Mouse (Mus musculus) ES-E14 (cell line): Measurements from ENCODE around the gene Ift20. TPM values are rescaled to one million over a fixed set of nuclear protein-coding genes. Genes with fewer than 3 reads are reported as not detected.

Experiments used
- DNase-seq: peaks from one replicate; pipeline ENCODE4 v3.0.0-alpha.2; 2013; ENCODE audit warnings: low read depth, low spot score
- H3K27ac ChIP-seq: 2 replicates; pipeline ENCODE4 v1.5.1; 2012; ENCODE audit warnings: low read depth, mild to moderate bottlenecking, low read length, moderate library complexity, mixed read lengths; ENCODE audit not compliant: poor library complexity, insufficient read depth, severe bottlenecking
- H3K36me3 ChIP-seq: 2 replicates; pipeline ENCODE4 v1.6.1; 2012; ENCODE audit warnings: mild to moderate bottlenecking, low read length, moderate library complexity, mixed read lengths; ENCODE audit not compliant: control insufficient read depth, poor library complexity, insufficient read depth, severe bottlenecking
- H3K4me1 ChIP-seq, 2 experiments: fragments of 150-350 bp in 1 of 2; sonication (generic) in 1 of 2; 2 replicates each; pipeline ENCODE4 v1.6.1; 2012; ENCODE audit warnings: low read length in 2 of 2, mild to moderate bottlenecking in 1 of 2, mixed read lengths in 1 of 2; ENCODE audit not compliant: control insufficient read depth in 2 of 2, insufficient read depth in 2 of 2, poor library complexity in 1 of 2
- H3K4me3 ChIP-seq, 2 experiments: fragments of 150-350 bp in 1 of 2; sonication (generic) in 1 of 2; 2 replicates each; pipeline ENCODE4 v1.5.1; 2012; ENCODE audit warnings: low read length in 2 of 2, low read depth in 1 of 2, mild to moderate bottlenecking in 1 of 2, mixed read lengths in 1 of 2; ENCODE audit not compliant: insufficient read depth in 1 of 2, poor library complexity in 1 of 2, severe bottlenecking in 1 of 2
- H3K9ac ChIP-seq: 2 replicates; pipeline ENCODE4 v1.6.1; 2012; ENCODE audit warnings: low read depth, mild to moderate bottlenecking, low read length, mixed read lengths; ENCODE audit not compliant: poor library complexity, insufficient read depth, severe bottlenecking
- H3K9me3 ChIP-seq: fragments of 150-350 bp; sonication (generic); 2 replicates; pipeline ENCODE4 v1.6.1; 2012; ENCODE audit warnings: low read depth, mild to moderate bottlenecking, low read length; ENCODE audit not compliant: control insufficient read depth, insufficient read depth
- CHD2 ChIP-seq: IDR thresholded peaks from 2 replicates; pipeline ENCODE4 v1.6.1; 2014; ENCODE audit warnings: mild to moderate bottlenecking, low read depth, low read length, inconsistent platforms
- HCFC1 ChIP-seq: IDR thresholded peaks from 2 replicates; pipeline ENCODE4 v1.6.1; 2012; ENCODE audit warnings: low read length, inconsistent platforms, borderline replicate concordance; ENCODE audit not compliant: insufficient read depth
- MAFK ChIP-seq: IDR thresholded peaks from 2 replicates; pipeline ENCODE4 v1.6.1; 2014; ENCODE audit warnings: mild to moderate bottlenecking, low read depth, low read length, inconsistent platforms; ENCODE audit not compliant: insufficient read depth
- ZC3H11A ChIP-seq: IDR thresholded peaks from 2 replicates; pipeline ENCODE4 v1.6.1; 2012; ENCODE audit warnings: low read depth, mild to moderate bottlenecking, inconsistent platforms, low read length, borderline replicate concordance
- ZNF384 ChIP-seq: IDR thresholded peaks from 2 replicates; pipeline ENCODE4 v1.6.1; 2012; ENCODE audit warnings: low read depth, low read length, inconsistent platforms
- in situ Hi-C, 2 experiments: fragments of 600-800 bp; cut with MboI; formaldehyde crosslinking; loops; one replicate each; pipeline ENCODE4 v1.15.1; 2025; ENCODE audit warnings: low sequenced_read_pairs in 2 of 2, inconsistent platforms in 1 of 2; ENCODE audit not compliant: unreplicated experiment in 2 of 2
- total RNA-seq: library from RNA; depleted of rRNA; stranded (reverse); fragments of 300-350 nt; gene quantifications from 2 replicates; pipeline ENCODE4 v1.2.3, GENCODE M21; 2012

Ift20 gene
- total RNA-seq, 1 experiment, result 59.2 TPM

GRCm38 (mm10) chr11:78512025-78512957, 23.9 kb upstream of the Ift20 start, which contains the start of the genes Tmem199 and Poldip2:
Gene Tmem199, minus strand, starts transcription at chr11:78512172.
Gene Poldip2, plus strand, starts transcription at chr11:78512193.
- peaks cover 33% of the 10 kb centered on the region for H3K36me3 ChIP-seq
- no peak for TF ChIP-seq ZC3H11A
- peak; percentile 78 for TF ChIP-seq HCFC1
- in situ Hi-C loops, result no loop called here
- DNase-seq, result peak; percentile 89
- peak within 1 kb of the TSS; percentile 99 for H3K9ac ChIP-seq
- peak within 1 kb of the TSS; percentile 70 for H3K27ac ChIP-seq
- peaks cover 0 to 8% of the 10 kb centered on the region in 2 experiments; a peak in 2 of 4 replicates for H3K4me1 ChIP-seq
- no peaks in the 10 kb centered on the region for H3K9me3 ChIP-seq
- peak within 1 kb of the TSS; percentile 82 to 93 for H3K4me3 ChIP-seq

- H3K9me3 ChIP-seq, result no peaks in the 10 kb centered on the region
- peaks cover 0 to 8% of the 10 kb centered on the region in 2 experiments; a peak in 2 of 4 replicates for H3K4me1 ChIP-seq
- no peak for DNase-seq
- in situ Hi-C loops, result no loop called here
- TF ChIP-seq MAFK, result no peak
- no peak for TF ChIP-seq CHD2
- H3K36me3 ChIP-seq, result peaks cover 35% of the 10 kb centered on the region
- H3K27ac ChIP-seq, result peak overlapping the region; percentile 44; the same call in 1 of the 2 replicates
- peak overlapping the region; percentile 68; the same call in 1 of the 2 replicates for H3K9ac ChIP-seq
- peak overlapping the region; percentile 82 to 93 for H3K4me3 ChIP-seq
These were observed 22.9 kb upstream of the Ift20 start for GRCm38 (mm10) chr11:78513106-78513790.

GRCm38 (mm10) chr11:78515549-78516325, 20.4 kb upstream of the Ift20 start:
- Histone ChIP-seq H3K9me3 (no peaks in the 10 kb centered on the region), H3K27ac (no peak overlapping the region), H3K36me3 (peaks cover 42% of the 10 kb centered on the region), H3K9ac (no peak overlapping the region), H3K4me1 (peaks cover 0 to 9% of the 10 kb centered on the region in 2 experiments; a peak in 2 of 4 replicates), H3K4me3 (no peak overlapping the region)
- in situ Hi-C loops, result no loop called here
- TF ChIP-seq CHD2 (no peak), ZC3H11A (peak; percentile 27; the same call in 1 of the 2 replicates)
- DNase-seq, result no peak

- in situ Hi-C loops, result no loop called here
- peaks cover 67% of the 10 kb centered on the region for H3K36me3 ChIP-seq
These were observed 17.2 kb upstream of the Ift20 start for GRCm38 (mm10) chr11:78518931-78519330.

More at GRCm38 (mm10) chr11:78518931-78519330, 17.2 kb upstream of the Ift20 start:
- no peaks in the 10 kb centered on the region for H3K9me3 ChIP-seq
- H3K27ac ChIP-seq, result no peak overlapping the region
- H3K4me1 ChIP-seq, result peaks cover 0 to 3% of the 10 kb centered on the region in 2 experiments; a peak in 1 of 4 replicates
- no peak overlapping the region for H3K9ac ChIP-seq
- TF ChIP-seq HCFC1 (no peak), MAFK (no peak), CHD2 (no peak), ZNF384 (no peak), ZC3H11A (no peak)
- H3K4me3 ChIP-seq, result no peak overlapping the region
- no peak for DNase-seq
